Mouse (Mus musculus) embryonic facial prominence, embryonic 13.5 days (tissue): ENCODE results near the gene Pycard. TPM values are rescaled to one million over a fixed set of nuclear protein-coding genes. Genes with fewer than 3 reads are reported as not detected.
"Not testable (repeated sequence)": the region's sequence is repeated elsewhere in the genome, so short reads cannot be mapped to it uniquely, and the experiment has no call there.

Source experiments
- ATAC-seq: fragments of 200-750 bp; cut with Nextera tagmentation; 2 replicates; pipeline ENCODE4 v1.8.0; 2017; ENCODE audit warnings: low read depth; ENCODE audit not compliant: insufficient number of reproducible peaks, insufficient read depth, low FRiP score, low TSS enrichment
- H3K27ac ChIP-seq: fragments of 300-500 bp; sonication (generic); 2 replicates; pipeline ENCODE4 v1.5.1; 2015; ENCODE audit warnings: moderate library complexity, mild to moderate bottlenecking, inconsistent platforms
- H3K27me3 ChIP-seq: fragments of 300-500 bp; sonication (generic); 2 replicates; pipeline ENCODE4 v1.6.1; 2015; ENCODE audit warnings: mild to moderate bottlenecking, inconsistent platforms
- H3K36me3 ChIP-seq: fragments of 300-500 bp; sonication (generic); 2 replicates; pipeline ENCODE4 v1.6.1; 2015; ENCODE audit warnings: mild to moderate bottlenecking, inconsistent platforms
- H3K4me1 ChIP-seq: fragments of 300-500 bp; sonication (generic); 2 replicates; pipeline ENCODE4 v1.6.1; 2015; ENCODE audit warnings: inconsistent platforms
- H3K4me2 ChIP-seq: fragments of 300-500 bp; sonication (generic); 2 replicates; pipeline ENCODE4 v1.6.1; 2015; ENCODE audit warnings: moderate library complexity, mild to moderate bottlenecking, inconsistent platforms
- H3K4me3 ChIP-seq: fragments of 300-500 bp; sonication (generic); 2 replicates; pipeline ENCODE4 v1.5.1; 2015; ENCODE audit warnings: mild to moderate bottlenecking, inconsistent platforms
- H3K9ac ChIP-seq: fragments of 300-500 bp; sonication (generic); 2 replicates; pipeline ENCODE4 v1.6.1; 2015; ENCODE audit warnings: mild to moderate bottlenecking, inconsistent platforms
- H3K9me3 ChIP-seq: fragments of 300-500 bp; sonication (generic); 2 replicates; pipeline ENCODE4 v1.6.1; 2016; ENCODE audit warnings: inconsistent platforms
- WGBS: fragments of 180-500 bp; shearing (Covaris S2); methylation state at CpG from one replicate; pipeline ENCODE4 v1.1.7; 2015; ENCODE audit warnings: mixed read lengths; 5-methylcytosine and 5-hydroxymethylcytosine counted together
- polyA plus RNA-seq: library from polyadenylated mRNA; unstranded; fragments of >200 nt; fragmentation: Nextera tagmentation; extraction: Ambion mirVana; gene quantifications from 2 replicates; pipeline ENCODE4 v1.2.1, GENCODE M21; 2015

Pycard gene
- polyA plus RNA-seq, 1 experiment from 2014 or later: 34.3 TPM

- H3K27ac ChIP-seq: no peak overlapping the region
- no peaks in the 10 kb centered on the region for H3K9me3 ChIP-seq
- no peak overlapping the region for H3K9ac ChIP-seq
- no peaks in the 10 kb centered on the region for H3K27me3 ChIP-seq
- no peaks in the 10 kb centered on the region for H3K4me1 ChIP-seq
- H3K4me3 ChIP-seq: no peak overlapping the region
- ATAC-seq: no peak
- no peak overlapping the region for H3K4me2 ChIP-seq
- no peaks in the 10 kb centered on the region for H3K36me3 ChIP-seq
- 87% methylated on average over 2 of the region's 2 CpGs for WGBS
Measured at GRCm38 (mm10) chr7:128019187-128019586, 25.5 kb upstream of the Pycard start.

DNA sequence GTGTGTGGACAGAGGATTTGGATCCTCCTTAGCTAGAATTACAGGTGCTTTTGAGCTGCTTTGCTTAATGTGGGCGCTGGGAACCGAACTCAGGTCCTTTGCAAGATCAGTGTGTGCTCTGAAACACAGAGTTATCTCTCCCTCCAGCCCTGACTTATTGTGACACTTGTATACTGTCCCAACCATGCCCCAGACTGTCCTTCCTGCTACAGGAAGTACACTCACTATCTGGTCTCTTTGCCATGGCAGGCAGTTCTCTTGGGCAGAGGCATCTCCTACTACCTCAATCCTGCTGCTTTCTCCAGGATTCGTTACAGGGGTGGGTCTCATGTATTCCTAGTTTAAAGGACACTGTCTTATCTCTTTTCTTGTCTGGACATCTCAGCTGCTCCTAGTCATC lies 24.6 kb upstream of the Pycard start:
- Histone ChIP-seq H3K4me2 (no peak overlapping the region), H3K9me3 (no peaks in the 10 kb centered on the region), H3K27me3 (no peaks in the 10 kb centered on the region), H3K27ac (no peak overlapping the region), H3K9ac (no peak overlapping the region), H3K4me3 (no peak overlapping the region), H3K4me1 (no peaks in the 10 kb centered on the region), H3K36me3 (no peaks in the 10 kb centered on the region)
- 87% methylated on average over 3 of the region's 3 CpGs for WGBS
- no peak for ATAC-seq

DNA sequence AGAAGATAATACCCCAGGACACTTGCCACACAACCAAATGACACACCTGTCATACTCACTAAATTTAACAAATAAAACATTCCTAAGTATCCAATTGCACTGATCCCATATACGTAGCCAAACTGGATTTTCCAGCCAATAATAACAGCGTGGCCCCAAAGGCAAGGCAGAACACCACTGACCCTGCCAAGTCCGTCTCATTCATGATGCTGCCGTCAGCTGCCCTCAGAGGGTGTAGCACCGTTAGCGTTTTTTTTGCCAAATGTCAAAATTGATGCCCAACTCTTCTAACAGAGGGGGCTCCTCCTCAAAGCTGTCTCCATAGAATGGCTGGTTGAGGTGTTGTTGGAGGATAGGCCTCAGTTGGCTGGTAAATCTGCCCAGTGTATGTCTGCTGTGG lies 23.0 kb upstream of the Pycard start:
- Histone ChIP-seq H3K9me3 (no peaks in the 10 kb centered on the region), H3K4me1 (no peaks in the 10 kb centered on the region), H3K4me3 (no peak overlapping the region), H3K27ac (no peak overlapping the region), H3K36me3 (no peaks in the 10 kb centered on the region), H3K27me3 (no peaks in the 10 kb centered on the region), H3K4me2 (no peak overlapping the region), H3K9ac (no peak overlapping the region)
- WGBS: 64% methylated on average over 6 of the region's 6 CpGs
- ATAC-seq: no peak

- H3K4me3 ChIP-seq, H3K27me3 ChIP-seq, H3K36me3 ChIP-seq, H3K9ac ChIP-seq, H3K9me3 ChIP-seq, H3K27ac ChIP-seq, H3K4me2 ChIP-seq, H3K4me1 ChIP-seq, ATAC-seq: not testable (repeated sequence)
- WGBS: 75% methylated on average over 5 of the region's 5 CpGs
Measured at GRCm38 (mm10) chr7:128016134-128016533, 22.5 kb upstream of the Pycard start.

- Histone ChIP-seq H3K27me3 (0 out of 2 replicates have a peak, but pooled peaks cover 5% of the 10 kb centered on the region), H3K9ac (no peak overlapping the region), H3K36me3 (no peaks in the 10 kb centered on the region), H3K27ac (no peak overlapping the region), H3K4me1 (no peaks in the 10 kb centered on the region), H3K4me3 (no peak overlapping the region), H3K4me2 (no peak overlapping the region), H3K9me3 (no peaks in the 10 kb centered on the region)
- no peak for ATAC-seq
- 91% methylated on average over 13 of the region's 13 CpGs for WGBS
Measured at GRCm38 (mm10) chr7:128013116-128013515, 19.4 kb upstream of the Pycard start.

DNA sequence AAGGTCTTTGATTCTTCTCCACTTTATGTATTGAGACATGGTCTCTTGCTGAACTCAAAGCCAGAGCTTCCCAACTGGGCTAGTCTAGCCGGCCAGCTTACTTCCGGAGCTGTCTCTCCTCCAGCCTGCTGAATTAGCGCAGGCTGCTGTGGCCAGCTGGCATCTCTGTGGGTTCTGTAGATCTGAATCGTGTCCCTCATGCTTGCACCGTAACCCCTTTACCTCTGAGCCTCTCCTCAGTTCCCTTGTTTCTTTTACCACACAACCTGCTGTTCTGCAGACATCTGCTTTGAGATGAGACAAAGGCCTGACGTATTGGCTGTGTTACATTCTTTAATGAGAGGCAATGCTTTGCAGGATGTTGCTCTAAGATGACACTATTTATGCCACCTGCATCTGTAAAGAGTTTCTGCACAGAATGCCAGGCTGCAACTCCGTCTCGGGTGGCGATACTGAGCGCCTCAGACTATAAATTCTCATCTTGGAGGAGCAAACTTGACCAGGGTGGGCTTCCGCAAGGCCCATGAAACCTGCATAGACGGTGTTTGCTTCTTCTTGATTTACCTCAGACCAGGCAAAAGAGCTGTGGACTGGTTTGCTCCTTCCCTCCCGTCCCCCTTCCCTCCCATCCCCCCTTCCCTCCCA lies 18.6 kb upstream of the Pycard start:
- no peak overlapping the region for H3K4me3 ChIP-seq
- H3K9me3 ChIP-seq: no peaks in the 10 kb centered on the region
- H3K4me2 ChIP-seq: no peak overlapping the region
- H3K36me3 ChIP-seq: no peaks in the 10 kb centered on the region
- H3K27me3 ChIP-seq: 0 out of 2 replicates have a peak, but pooled peaks cover 8% of the 10 kb centered on the region
- ATAC-seq: no peak
- H3K9ac ChIP-seq: no peak overlapping the region
- H3K27ac ChIP-seq: no peak overlapping the region
- H3K4me1 ChIP-seq: no peaks in the 10 kb centered on the region
- WGBS: 75% methylated on average over 13 of the region's 13 CpGs

DNA sequence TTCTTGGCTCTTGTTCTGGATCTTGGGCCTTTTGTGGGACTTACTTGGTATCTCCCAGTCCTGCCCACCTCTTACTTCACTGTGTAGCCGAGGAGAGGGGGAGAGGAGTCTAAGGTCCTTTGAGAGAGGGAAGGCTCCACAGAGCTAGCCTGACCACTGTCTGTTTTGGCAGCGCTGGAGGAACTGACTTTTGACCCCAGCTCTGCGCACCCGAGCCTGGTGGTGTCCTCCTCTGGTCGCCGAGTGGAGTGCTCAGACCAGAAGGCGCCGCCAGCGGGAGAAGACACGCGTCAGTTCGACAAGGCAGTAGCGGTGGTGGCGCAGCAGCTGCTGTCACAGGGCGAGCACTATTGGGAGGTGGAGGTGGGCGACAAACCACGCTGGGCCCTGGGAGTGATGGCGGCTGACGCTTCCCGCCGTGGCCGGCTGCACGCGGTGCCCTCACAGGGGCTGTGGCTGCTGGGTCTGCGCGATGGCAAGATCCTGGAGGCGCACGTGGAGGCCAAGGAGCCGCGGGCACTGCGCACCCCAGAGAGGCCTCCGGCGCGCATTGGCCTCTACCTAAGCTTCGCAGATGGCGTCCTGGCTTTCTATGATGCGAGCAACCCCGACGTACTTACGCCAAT lies 16.2 kb upstream of the Pycard start:
- Histone ChIP-seq H3K4me2 (peak overlapping the region; percentile 24; the same call in 1 of the 2 replicates), H3K9ac (peak overlapping the region; percentile 49; the same call in 1 of the 2 replicates), H3K4me3 (peak overlapping the region; percentile 10; the same call in 1 of the 2 replicates), H3K9me3 (no peaks in the 10 kb centered on the region), H3K27ac (no peak overlapping the region), H3K27me3 (0 out of 2 replicates have a peak, but pooled peaks cover 8% of the 10 kb centered on the region), H3K36me3 (no peaks in the 10 kb centered on the region), H3K4me1 (peaks cover 6% of the 10 kb centered on the region)
- no peak for ATAC-seq
- 59% methylated on average over 40 of the region's 40 CpGs for WGBS

DNA sequence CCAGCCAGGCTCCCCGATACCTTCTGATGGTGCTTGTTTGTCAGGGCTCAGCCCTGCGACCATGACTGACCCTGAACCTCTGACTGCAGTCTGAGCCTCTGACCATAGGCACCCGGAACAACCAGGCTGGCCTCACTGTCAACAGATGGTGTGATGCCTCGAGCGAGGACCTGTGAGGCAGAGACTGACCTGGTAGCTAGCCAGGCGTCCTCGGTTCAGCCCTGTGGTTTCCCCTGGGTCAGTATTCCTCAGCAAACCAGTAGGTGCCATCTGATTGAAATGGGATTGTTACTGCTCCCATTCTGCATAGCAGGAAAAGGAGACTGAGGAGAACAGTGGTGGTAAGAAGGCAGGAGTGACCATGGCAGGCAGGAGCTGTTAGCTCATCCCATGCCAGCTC lies 12.5 kb upstream of the Pycard start:
- no peak for ATAC-seq
- WGBS: 75% methylated on average over 7 of the region's 7 CpGs
- no peaks in the 10 kb centered on the region for H3K9me3 ChIP-seq
- H3K4me3 ChIP-seq: no peak overlapping the region
- no peak overlapping the region for H3K9ac ChIP-seq
- peaks cover 15% of the 10 kb centered on the region; the same call in 1 of the 2 replicates for H3K27me3 ChIP-seq
- peaks cover 16% of the 10 kb centered on the region for H3K4me1 ChIP-seq
- H3K27ac ChIP-seq: 0 out of 2 replicates have a peak overlapping the region, but pooled peaks have one; percentile 55
- no peaks in the 10 kb centered on the region for H3K36me3 ChIP-seq
- H3K4me2 ChIP-seq: no peak overlapping the region

- Histone ChIP-seq H3K27ac (peak overlapping the region; percentile 55), H3K9ac (peak overlapping the region; percentile 62; the same call in 1 of the 2 replicates), H3K36me3 (no peaks in the 10 kb centered on the region), H3K27me3 (peaks cover 9% of the 10 kb centered on the region; the same call in 1 of the 2 replicates), H3K4me3 (peak overlapping the region; percentile 31), H3K4me1 (peaks cover 16% of the 10 kb centered on the region), H3K9me3 (no peaks in the 10 kb centered on the region), H3K4me2 (peak overlapping the region; percentile 60)
- peak; percentile 68 for ATAC-seq
- 15% methylated on average over 35 of the region's 35 CpGs for WGBS
Measured at GRCm38 (mm10) chr7:128004487-128005362, 11.1 kb upstream of the Pycard start.

DNA sequence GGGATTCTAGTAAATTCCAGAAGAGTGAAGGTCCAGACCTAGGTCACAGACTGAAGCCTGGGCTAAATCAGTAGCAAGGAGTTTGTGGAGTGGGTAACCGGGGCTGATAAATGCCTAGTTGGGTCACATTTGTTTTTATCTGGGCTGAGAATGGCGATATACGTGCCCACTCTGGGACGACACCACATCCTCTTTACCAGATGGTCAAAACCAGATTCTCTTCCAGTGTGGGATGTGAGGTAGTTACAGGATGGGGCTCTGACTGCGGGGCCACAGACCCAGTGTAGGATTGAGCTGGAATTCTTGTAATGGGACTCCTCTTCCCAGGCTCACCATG lies 10.5 kb upstream of the Pycard start:
- peak overlapping the region; percentile 55 for H3K27ac ChIP-seq
- peak overlapping the region; percentile 31 for H3K4me3 ChIP-seq
- H3K36me3 ChIP-seq: no peaks in the 10 kb centered on the region
- peaks cover 9% of the 10 kb centered on the region; the same call in 1 of the 2 replicates for H3K27me3 ChIP-seq
- H3K4me1 ChIP-seq: peaks cover 20% of the 10 kb centered on the region
- H3K9ac ChIP-seq: peak overlapping the region; percentile 62; the same call in 1 of the 2 replicates
- no peaks in the 10 kb centered on the region for H3K9me3 ChIP-seq
- no peak for ATAC-seq
- H3K4me2 ChIP-seq: peak overlapping the region; percentile 60
- 54% methylated on average over 5 of the region's 5 CpGs for whole genome bisulfite sequencing

DNA sequence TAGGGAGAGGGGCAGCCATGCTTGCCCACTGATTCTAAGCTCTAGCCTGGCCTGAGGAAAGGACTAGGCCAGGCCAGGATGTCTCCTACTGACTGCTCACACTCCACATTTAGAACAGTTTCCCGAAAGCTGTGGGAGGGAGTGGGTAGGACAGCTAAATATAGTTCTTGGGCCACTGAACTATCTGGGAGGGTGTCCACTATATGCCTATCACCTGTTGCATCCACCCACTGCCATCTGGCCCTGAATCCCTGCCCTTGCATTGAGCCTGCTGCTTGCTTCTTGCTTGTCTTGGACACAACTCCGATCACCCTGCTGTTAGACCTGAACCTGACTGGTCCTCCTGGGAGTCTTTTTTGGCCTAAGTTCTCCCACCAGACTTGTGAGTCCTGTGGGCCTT lies 10.0 kb upstream of the Pycard start, which contains the start of gene Trim72:
Trim72 (plus strand) TSS at position 262 of the 400 bp plus-strand sequence.
- peaks cover 9% of the 10 kb centered on the region; the same call in 1 of the 2 replicates for H3K27me3 ChIP-seq
- 88% methylated on average over 2 of the region's 2 CpGs for WGBS
- H3K4me3 ChIP-seq: peak within 1 kb of the TSS; percentile 31
- H3K27ac ChIP-seq: peak within 1 kb of the TSS; percentile 55
- H3K9ac ChIP-seq: peak within 1 kb of the TSS; percentile 62; the same call in 1 of the 2 replicates
- ATAC-seq: no peak
- no peaks in the 10 kb centered on the region for H3K9me3 ChIP-seq
- peak within 1 kb of the TSS; percentile 60 for H3K4me2 ChIP-seq
- H3K4me1 ChIP-seq: peaks cover 20% of the 10 kb centered on the region
- H3K36me3 ChIP-seq: no peaks in the 10 kb centered on the region
